Mouse (Mus musculus): ENCODE measurements at regions not wholly inside any gene's neighbourhood (a gene's known extent, or its start where the extent isn't known, plus 50 kb on each side); places are given as distances from the start of the nearest gene placed in this dataset.
"Not testable (repeated sequence)": the region's sequence is repeated elsewhere in the genome, so short reads cannot be mapped to it uniquely, and the experiment has no call there.

DNA sequence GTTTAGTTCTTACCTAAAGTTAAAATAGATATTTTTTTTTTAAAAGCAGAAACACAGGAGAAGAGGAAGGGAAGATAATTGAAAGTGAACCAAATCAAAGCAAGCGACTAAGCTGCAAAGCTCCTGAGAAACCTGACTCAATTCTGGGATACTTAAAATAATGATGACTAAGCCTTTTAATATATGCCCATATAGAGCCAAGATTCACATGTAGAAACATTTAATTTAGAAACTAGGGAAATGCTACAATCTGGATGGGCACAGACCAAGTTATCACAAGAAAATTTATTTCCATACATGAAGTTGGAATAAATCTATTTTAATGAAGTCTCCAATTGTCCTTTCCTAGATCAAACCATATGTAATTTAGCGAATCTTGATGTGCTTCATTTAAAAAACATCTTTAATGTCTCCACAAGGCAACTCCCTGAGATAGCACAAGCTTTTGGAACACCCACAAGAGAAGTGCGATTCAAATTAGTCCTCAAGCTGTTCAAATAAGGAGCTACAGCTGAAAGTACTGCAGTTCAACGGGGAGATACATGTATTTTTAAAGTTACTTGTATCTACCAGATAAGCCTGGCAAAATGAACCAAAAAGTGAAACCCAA lies 386.7 kb downstream of the Car8 start:
- Histone ChIP-seq H3K9ac (replicated peaks; ENCODE audit: low read length, poor library complexity, severe bottlenecking) (no peak overlapping the region), H3K9me3 (ENCODE audit: low read length) (no peaks in the 10 kb centered on the region), H3K4me3 (ENCODE audit: low read depth, low read length) (no peak overlapping the region), H3K4me2 (ENCODE audit: low read depth, low read length, poor library complexity, severe bottlenecking) (no peak overlapping the region), H3K27ac (ENCODE audit: low read depth, low read length) (no peak overlapping the region), H3K27me3 (ENCODE audit: insufficient read depth, low read length) (no peaks in the 10 kb centered on the region), H3K36me3 (ENCODE audit: insufficient read depth, low read length) (no peaks in the 10 kb centered on the region), H3K4me1 (ENCODE audit: insufficient read depth, low read length) (no peaks in the 10 kb centered on the region)
- 86% methylated on average over 4 of the region's 4 CpGs for WGBS
- DNase-seq (ENCODE audit: low spot score), result no peak
- no peak for TF ChIP-seq CTCF (IDR thresholded peaks at IDR 0.05)
- no peak for ATAC-seq (ENCODE audit: low FRiP score)

DNA sequence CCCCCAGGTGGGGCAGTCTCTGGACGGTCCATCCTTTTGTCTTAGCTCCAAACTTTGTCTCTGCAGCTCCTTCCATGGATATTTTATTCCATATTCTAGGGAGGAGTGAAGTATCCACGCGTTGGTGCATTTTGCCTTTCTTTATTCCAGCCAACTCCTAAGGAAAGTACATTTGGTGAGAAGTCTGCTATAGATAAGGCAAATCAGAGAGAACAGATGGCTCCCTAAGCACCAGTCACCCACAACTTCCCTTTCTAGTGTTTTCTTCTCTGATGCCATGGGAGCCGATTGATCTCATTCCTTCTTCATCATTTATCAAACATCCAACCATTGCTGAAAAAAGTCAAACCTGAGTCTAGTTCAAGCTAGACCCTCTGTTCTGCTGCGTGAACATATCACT lies 391.4 kb downstream of the Car8 start:
- TF ChIP-seq CTCF (IDR thresholded peaks at IDR 0.05), result no peak
- H3K4me3 ChIP-seq (ENCODE audit: low read depth, low read length), result no peak overlapping the region
- H3K27ac ChIP-seq (ENCODE audit: low read depth, low read length), result no peak overlapping the region
- H3K9me3 ChIP-seq (ENCODE audit: low read length), result no peaks in the 10 kb centered on the region
- whole genome bisulfite sequencing, result 88% methylated on average over 5 of the region's 5 CpGs
- DNase-seq (ENCODE audit: low spot score) (no peak), ATAC-seq (ENCODE audit: low FRiP score) (no peak)
- H3K27me3 ChIP-seq (ENCODE audit: insufficient read depth, low read length), result no peaks in the 10 kb centered on the region
- H3K9ac ChIP-seq (replicated peaks; ENCODE audit: low read length, poor library complexity, severe bottlenecking), result no peak overlapping the region
- no peaks in the 10 kb centered on the region for H3K4me1 ChIP-seq (ENCODE audit: insufficient read depth, low read length)
- H3K36me3 ChIP-seq (ENCODE audit: insufficient read depth, low read length), result no peaks in the 10 kb centered on the region
- H3K4me2 ChIP-seq (ENCODE audit: low read depth, low read length, poor library complexity, severe bottlenecking), result no peak overlapping the region

DNA sequence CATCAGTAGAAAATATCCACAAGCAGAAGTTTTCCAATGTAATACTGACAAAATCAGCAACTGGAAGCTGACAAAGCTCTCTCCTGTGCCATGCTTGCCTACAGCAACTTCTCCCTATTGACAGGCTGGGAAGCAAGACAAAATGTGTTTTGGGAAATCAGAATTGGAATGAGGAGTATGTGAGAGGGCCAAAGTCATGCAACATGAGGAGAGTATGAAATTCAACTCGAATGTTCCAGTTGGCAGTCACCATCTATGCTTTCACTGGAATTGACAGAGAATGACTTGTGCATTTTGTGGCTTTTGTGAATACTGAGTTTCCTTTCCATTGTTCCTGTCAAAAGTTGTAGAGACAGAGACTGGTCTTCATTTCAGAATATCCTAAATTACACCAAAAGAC lies 409.7 kb downstream of the Car8 start:
- DNase-seq (ENCODE audit: low spot score), result no peak
- Histone ChIP-seq H3K36me3 (ENCODE audit: insufficient read depth, low read length) (no peaks in the 10 kb centered on the region), H3K9me3 (ENCODE audit: low read length) (no peaks in the 10 kb centered on the region), H3K4me2 (ENCODE audit: low read depth, low read length, poor library complexity, severe bottlenecking) (no peak overlapping the region), H3K4me1 (ENCODE audit: insufficient read depth, low read length) (no peaks in the 10 kb centered on the region), H3K9ac (replicated peaks; ENCODE audit: low read length, poor library complexity, severe bottlenecking) (no peak overlapping the region), H3K4me3 (ENCODE audit: low read depth, low read length) (no peak overlapping the region), H3K27ac (ENCODE audit: low read depth, low read length) (no peak overlapping the region), H3K27me3 (ENCODE audit: insufficient read depth, low read length) (no peaks in the 10 kb centered on the region)
- no peak for TF ChIP-seq CTCF (IDR thresholded peaks at IDR 0.05)
- no peak for ATAC-seq (ENCODE audit: low FRiP score)
- WGBS, result 71% methylated on average over 1 of the region's 1 CpGs

DNA sequence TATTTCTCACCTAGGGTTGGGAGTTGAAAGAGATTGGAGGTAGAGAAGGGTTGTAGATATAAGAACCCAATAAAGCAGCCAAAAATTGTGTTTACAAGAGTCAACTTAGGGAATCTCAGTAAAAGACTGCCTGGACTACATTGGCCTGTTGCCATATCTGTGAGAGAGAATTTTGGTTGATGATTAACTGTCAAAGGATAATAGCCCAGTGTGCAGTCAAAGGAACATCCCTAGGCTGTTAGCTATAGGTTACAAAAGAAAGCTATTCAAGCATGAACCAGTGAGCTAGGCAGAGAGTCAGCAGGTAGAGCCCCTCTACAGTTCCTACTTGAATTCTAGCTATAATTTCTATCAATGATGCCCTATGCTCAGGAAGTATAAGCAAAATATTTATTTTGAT lies 419.0 kb downstream of the Car8 start:
- ATAC-seq (ENCODE audit: low FRiP score), result no peak

GRCm38 (mm10) chr4:7777761-7778160 lies 461.1 kb downstream of the Car8 start:
- H3K27me3 ChIP-seq (ENCODE audit: insufficient read depth, low read length); H3K4me1 ChIP-seq (ENCODE audit: insufficient read depth, low read length); H3K4me2 ChIP-seq (ENCODE audit: low read depth, low read length, poor library complexity, severe bottlenecking); DNase-seq (ENCODE audit: low spot score); H3K36me3 ChIP-seq (ENCODE audit: insufficient read depth, low read length); ATAC-seq (ENCODE audit: low FRiP score); H3K27ac ChIP-seq (ENCODE audit: low read depth, low read length); H3K9ac ChIP-seq (replicated peaks; ENCODE audit: low read length, poor library complexity, severe bottlenecking); H3K4me3 ChIP-seq (ENCODE audit: low read depth, low read length); H3K9me3 ChIP-seq (ENCODE audit: low read length): not testable (repeated sequence)
- WGBS, result 91% methylated on average over 1 of the region's 1 CpGs

More for the DNA sequence above, 419.0 kb downstream of the Car8 start:
- H3K4me3 ChIP-seq (ENCODE audit: low read depth, low read length), result no peak overlapping the region
- H3K27ac ChIP-seq (ENCODE audit: low read depth, low read length), result no peak overlapping the region
- TF ChIP-seq CTCF (IDR thresholded peaks at IDR 0.05), result no peak
- H3K36me3 ChIP-seq (ENCODE audit: insufficient read depth, low read length), result no peaks in the 10 kb centered on the region
- H3K4me2 ChIP-seq (ENCODE audit: low read depth, low read length, poor library complexity, severe bottlenecking), result no peak overlapping the region
- H3K4me1 ChIP-seq (ENCODE audit: insufficient read depth, low read length), result no peaks in the 10 kb centered on the region
- H3K27me3 ChIP-seq (ENCODE audit: insufficient read depth, low read length), result no peaks in the 10 kb centered on the region
- H3K9ac ChIP-seq (replicated peaks; ENCODE audit: low read length, poor library complexity, severe bottlenecking), result no peak overlapping the region
- no peaks in the 10 kb centered on the region for H3K9me3 ChIP-seq (ENCODE audit: low read length)
- DNase-seq (ENCODE audit: low spot score), result no peak

GRCm38 (mm10) chr4:7755473-7755872 lies 483.4 kb downstream of the Car8 start:
- ATAC-seq (ENCODE audit: low FRiP score), result no peak
- Histone ChIP-seq H3K4me2 (ENCODE audit: low read depth, low read length, poor library complexity, severe bottlenecking) (no peak overlapping the region), H3K27me3 (ENCODE audit: insufficient read depth, low read length) (no peaks in the 10 kb centered on the region), H3K4me1 (ENCODE audit: insufficient read depth, low read length) (no peaks in the 10 kb centered on the region), H3K9ac (replicated peaks; ENCODE audit: low read length, poor library complexity, severe bottlenecking) (no peak overlapping the region), H3K9me3 (ENCODE audit: low read length) (0 out of 2 replicates have a peak, but pooled peaks cover 3% of the 10 kb centered on the region), H3K27ac (ENCODE audit: low read depth, low read length) (no peak overlapping the region), H3K4me3 (ENCODE audit: low read depth, low read length) (no peak overlapping the region), H3K36me3 (ENCODE audit: insufficient read depth, low read length) (no peaks in the 10 kb centered on the region)
- no peak for DNase-seq (ENCODE audit: low spot score)
- TF ChIP-seq CTCF (IDR thresholded peaks at IDR 0.05), result no peak
